ENCODE assay signal across 15 mouse cellular contexts in the genomic region with DNA sequence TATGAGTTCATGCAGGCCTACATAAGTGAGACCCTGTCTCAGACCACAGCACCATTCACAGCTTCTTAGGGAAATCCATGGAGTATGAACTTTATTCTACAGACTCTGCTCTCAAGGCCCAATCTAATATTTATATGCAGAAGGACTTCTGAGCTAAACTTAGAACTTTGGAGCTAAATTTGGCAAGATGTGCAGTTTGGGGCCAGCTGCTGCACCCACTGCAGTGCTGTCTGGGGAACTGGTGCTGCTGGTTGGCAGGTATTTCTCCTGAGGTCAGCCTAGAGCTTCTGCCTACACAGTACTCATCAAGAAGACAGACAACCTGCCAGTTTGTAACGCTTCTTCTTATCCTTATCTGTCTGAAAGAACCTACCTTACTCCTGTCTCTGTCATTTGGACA. TPM values are rescaled to one million over a fixed set of nuclear protein-coding genes. Genes with fewer than 3 reads are reported as not detected.
DNase-seq lines count a peak whose midpoint lies in the region; ATAC-seq and TF ChIP-seq lines count a peak whose summit lies in the region.
"Had no signal": no experiment of that assay in that cellular context is flagged by ENCODE, and none has a peak within 500 bp of the region (broad histone marks: within the 10 kb centered on the region; RNA-seq: fewer than 3 reads in every experiment).

No protein-coding gene starts in this region.

- no peak for DNase-seq in forebrain, embryonic 11.5 days (ENCODE audit: low spot score)
- no peak for DNase-seq in limb, embryonic 14.5 days (ENCODE audit: low spot score)
- no peak for DNase-seq in limb, embryonic 10.5 days (ENCODE audit: low spot score)
- peak; percentile 36 to 59 for DNase-seq in heart, adult 18-20 months
- no peak for DNase-seq in right cerebral cortex, adult 2 months (ENCODE audit: low spot score in 2 of 2)
- DNase-seq in adrenal gland, postnatal 14 days = no peak
- DNase-seq: cerebellum, adult 11 months; gastrocnemius, postnatal 10 days; kidney, adult 11 months had no signal

- H3K27ac ChIP-seq in forebrain, embryonic 11.5 days (ENCODE audit: low read depth, low read length) = 0 out of 2 replicates have a peak overlapping the region, but pooled peaks have one; percentile 6
- no peak overlapping the region for H3K27ac ChIP-seq in forebrain, embryonic 16.5 days (ENCODE audit: low read length)
- 0 out of 2 replicates have a peak overlapping the region, but pooled peaks have one; percentile 52 for H3K27ac ChIP-seq in limb, embryonic 14.5 days (replicated peaks; ENCODE audit: low read depth, low read length)
- H3K27ac ChIP-seq in limb, embryonic 10.5 days = no peak overlapping the region
- H3K27ac ChIP-seq in intestine, embryonic 15.5 days = no peak overlapping the region
- H3K27ac ChIP-seq: embryonic facial prominence, embryonic 12.5 days had no signal

- no peak for TF ChIP-seq POLR2A in limb, embryonic 14.5 days (IDR thresholded peaks at IDR 0.05; ENCODE audit: borderline replicate concordance, extremely low read depth, insufficient read depth, insufficient read length)

- WGBS in forebrain, embryonic 11.5 days = 79% methylated on average over 1 of the region's 1 CpGs
- 86% methylated on average over 1 of the region's 1 CpGs for WGBS in forebrain, embryonic 16.5 days
- WGBS in limb, embryonic 14.5 days = 96% methylated on average over 1 of the region's 1 CpGs
- 85% methylated on average over 1 of the region's 1 CpGs for WGBS in limb, embryonic 10.5 days
- 77% methylated on average over 1 of the region's 1 CpGs for WGBS in intestine, embryonic 15.5 days

- H3K4me2 ChIP-seq in forebrain, embryonic 11.5 days (ENCODE audit: low read depth, low read length, severe bottlenecking) = no peak overlapping the region
- no peak overlapping the region for H3K4me2 ChIP-seq in forebrain, embryonic 16.5 days (ENCODE audit: low read length)
- H3K4me2 ChIP-seq in limb, embryonic 14.5 days (replicated peaks; ENCODE audit: low read depth, low read length, severe bottlenecking) = no peak overlapping the region
- no peak overlapping the region for H3K4me2 ChIP-seq in intestine, embryonic 15.5 days (replicated peaks)
- H3K4me2 ChIP-seq: embryonic facial prominence, embryonic 12.5 days had no signal

- no peak overlapping the region for H3K9ac ChIP-seq in forebrain, embryonic 11.5 days (ENCODE audit: low read length)
- no peak overlapping the region for H3K9ac ChIP-seq in forebrain, embryonic 16.5 days (replicated peaks; ENCODE audit: low read depth, low read length)
- no peak overlapping the region for H3K9ac ChIP-seq in limb, embryonic 14.5 days (ENCODE audit: low read depth, low read length, severe bottlenecking)
- H3K9ac ChIP-seq in intestine, embryonic 15.5 days = no peak overlapping the region
- H3K9ac ChIP-seq: embryonic facial prominence, embryonic 12.5 days had no signal

- no peaks in the 10 kb centered on the region for H3K9me3 ChIP-seq in forebrain, embryonic 11.5 days (ENCODE audit: control insufficient read depth, low read length)
- no peaks in the 10 kb centered on the region for H3K9me3 ChIP-seq in forebrain, embryonic 16.5 days (ENCODE audit: control insufficient read depth, low read length)
- no peaks in the 10 kb centered on the region for H3K9me3 ChIP-seq in limb, embryonic 14.5 days (ENCODE audit: control insufficient read depth, low read length)
- H3K9me3 ChIP-seq in limb, embryonic 10.5 days (replicated peaks) = no peaks in the 10 kb centered on the region
- no peaks in the 10 kb centered on the region for H3K9me3 ChIP-seq in intestine, embryonic 15.5 days
- H3K9me3 ChIP-seq: embryonic facial prominence, embryonic 12.5 days had no signal

- peaks cover 6% of the 10 kb centered on the region; the same call in 1 of the 2 replicates for H3K4me1 ChIP-seq in forebrain, embryonic 11.5 days (replicated peaks; ENCODE audit: control insufficient read depth, insufficient read depth, low read length)
- H3K4me1 ChIP-seq in forebrain, embryonic 16.5 days (replicated peaks; ENCODE audit: control insufficient read depth, insufficient read depth, low read length) = peaks cover 14% of the 10 kb centered on the region
- peaks cover 5% of the 10 kb centered on the region for H3K4me1 ChIP-seq in limb, embryonic 14.5 days (ENCODE audit: control insufficient read depth, insufficient read depth, low read length)
- peaks cover 33% of the 10 kb centered on the region for H3K4me1 ChIP-seq in limb, embryonic 10.5 days
- H3K4me1 ChIP-seq in intestine, embryonic 15.5 days (replicated peaks) = peaks cover 14% of the 10 kb centered on the region

- no peaks in the 10 kb centered on the region for H3K27me3 ChIP-seq in forebrain, embryonic 11.5 days (ENCODE audit: control insufficient read depth, insufficient read depth, low read length)
- no peaks in the 10 kb centered on the region for H3K27me3 ChIP-seq in forebrain, embryonic 16.5 days (replicated peaks; ENCODE audit: control insufficient read depth, insufficient read depth, low read length)
- H3K27me3 ChIP-seq in limb, embryonic 14.5 days (ENCODE audit: control insufficient read depth, insufficient read depth, low read length) = no peaks in the 10 kb centered on the region
- no peaks in the 10 kb centered on the region for H3K27me3 ChIP-seq in limb, embryonic 10.5 days (ENCODE audit: low read depth, poor library complexity, severe bottlenecking)
- H3K27me3 ChIP-seq in intestine, embryonic 15.5 days (replicated peaks) = no peaks in the 10 kb centered on the region
- H3K27me3 ChIP-seq: embryonic facial prominence, embryonic 12.5 days had no signal

- no peak for ATAC-seq in forebrain, embryonic 11.5 days (replicated peaks; ENCODE audit: low FRiP score)
- ATAC-seq in forebrain, embryonic 16.5 days = no peak
- no peak for ATAC-seq in limb, embryonic 14.5 days (ENCODE audit: low FRiP score, low read depth)
- 0 out of 2 replicates have a peak, but pooled peaks have one; percentile 13 for ATAC-seq in intestine, embryonic 15.5 days

- H3K4me3 ChIP-seq in forebrain, embryonic 11.5 days (ENCODE audit: low read depth, low read length) = no peak overlapping the region
- no peak overlapping the region for H3K4me3 ChIP-seq in forebrain, embryonic 16.5 days (replicated peaks; ENCODE audit: low read length)
- H3K4me3 ChIP-seq in limb, embryonic 14.5 days (replicated peaks; ENCODE audit: low read length) = no peak overlapping the region
- H3K4me3 ChIP-seq in limb, embryonic 10.5 days = no peak overlapping the region
- no peak overlapping the region for H3K4me3 ChIP-seq in intestine, embryonic 15.5 days (replicated peaks)
- H3K4me3 ChIP-seq: embryonic facial prominence, embryonic 12.5 days had no signal

- H3K36me3 ChIP-seq in forebrain, embryonic 11.5 days (ENCODE audit: control insufficient read depth, insufficient read depth, low read length) = no peaks in the 10 kb centered on the region
- no peaks in the 10 kb centered on the region for H3K36me3 ChIP-seq in forebrain, embryonic 16.5 days (ENCODE audit: control insufficient read depth, insufficient read depth)
- peaks cover 3% of the 10 kb centered on the region; the same call in 1 of the 2 replicates for H3K36me3 ChIP-seq in limb, embryonic 14.5 days (ENCODE audit: control insufficient read depth, insufficient read depth, low read length)
- 0 out of 2 replicates have a peak, but pooled peaks cover 12% of the 10 kb centered on the region for H3K36me3 ChIP-seq in limb, embryonic 10.5 days
- H3K36me3 ChIP-seq in intestine, embryonic 15.5 days = no peaks in the 10 kb centered on the region
- H3K36me3 ChIP-seq: embryonic facial prominence, embryonic 12.5 days had no signal

RNA-seq across cellular contexts. Expression of a gene that starts 47.0 kb away (rescaled TPM):
- 34.7 and 44.6 TPM in 2 replicates for polyA plus RNA-seq in forebrain, embryonic 11.5 days (2014; fragmentation: Nextera tagmentation; extraction: Ambion mirVana)
- 37.5 and 39.7 TPM in 2 replicates for polyA plus RNA-seq in forebrain, embryonic 16.5 days (2015; fragmentation: Nextera tagmentation; extraction: Ambion mirVana)
- 58.0 and 85.5 TPM in 2 replicates for polyA plus RNA-seq in limb, embryonic 14.5 days (2012; rRNA removed)
- polyA plus RNA-seq in limb, embryonic 14.5 days (2014; fragmentation: Nextera tagmentation; extraction: Ambion mirVana) = 38.3 and 39.5 TPM in 2 replicates
- 35.0 and 39.5 TPM in 2 replicates for polyA plus RNA-seq in limb, embryonic 10.5 days (2016; fragmentation: Nextera tagmentation; extraction: Ambion mirVana)
- total RNA-seq in heart, adult 18-20 months (2021) = 100 to 1,000 TPM; 146 to 169 TPM
- polyA plus RNA-seq in intestine, embryonic 15.5 days (2015; fragmentation: Nextera tagmentation; extraction: Ambion mirVana) = 29.5 and 31.1 TPM in 2 replicates
- total RNA-seq in adrenal gland, postnatal 14 days (2021) = 113 TPM in 2 replicates

RNA-seq across cellular contexts. Expression of a gene that starts 56.9 kb away (rescaled TPM):
- polyA plus RNA-seq in forebrain, embryonic 11.5 days (2014; fragmentation: Nextera tagmentation; extraction: Ambion mirVana) = not detected in 2 replicates
- not detected in 2 replicates for polyA plus RNA-seq in forebrain, embryonic 16.5 days (2015; fragmentation: Nextera tagmentation; extraction: Ambion mirVana)
- polyA plus RNA-seq in limb, embryonic 14.5 days (2012; rRNA removed) = not detected in 2 replicates
- polyA plus RNA-seq in limb, embryonic 14.5 days (2014; fragmentation: Nextera tagmentation; extraction: Ambion mirVana) = not detected in 2 replicates
- 0.10 and 0.23 TPM in 2 replicates for polyA plus RNA-seq in limb, embryonic 10.5 days (2016; fragmentation: Nextera tagmentation; extraction: Ambion mirVana)
- total RNA-seq in heart, adult 18-20 months (2021) = not detected
- 0.18 TPM in 1 of 2 replicates, not detected in the other for polyA plus RNA-seq in intestine, embryonic 15.5 days (2015; fragmentation: Nextera tagmentation; extraction: Ambion mirVana)
- total RNA-seq in adrenal gland, postnatal 14 days (2021) = 0.79 and 14.4 TPM in 2 replicates
- total RNA-seq: gastrocnemius, postnatal 10 days; MEL; monocyte, adult 5-6 weeks had no signal
- polyA plus RNA-seq: urinary bladder, adult 2 months had no signal

Comparison
In these comparisons a context has a peak if more than half of its experiments do, and no peak if none do; other contexts are left out.
1. H3K27ac ChIP-seq: peak in forebrain, embryonic 11.5 days (single experiment) and limb, embryonic 14.5 days (single experiment); none in forebrain, embryonic 16.5 days (single experiment), limb, embryonic 10.5 days (single experiment) and intestine, embryonic 15.5 days (single experiment).
2. DNase-seq: peak in heart, adult 18-20 months (2 of 2); none in forebrain, embryonic 11.5 days (single experiment), limb, embryonic 14.5 days (single experiment), limb, embryonic 10.5 days (single experiment), right cerebral cortex, adult 2 months (0 of 2) and adrenal gland, postnatal 14 days (single experiment).